Mouse (Mus musculus) left cerebral cortex, postnatal 4 days (tissue): ENCODE data around the gene Zfp131. TPM values are rescaled to one million over a fixed set of nuclear protein-coding genes. Genes with fewer than 3 reads are reported as not detected.
"Not testable (repeated sequence)": the region's sequence is repeated elsewhere in the genome, so short reads cannot be mapped to it uniquely, and the experiment has no call there.

Experiments
- DNase-seq: peaks from one replicate; pipeline ENCODE4 v3.0.0-alpha.2; 2022
- intact Hi-C: fragments of 180-260 bp; cut with DNase I; formaldehyde crosslinking; loops from one replicate; pipeline ENCODE4 v1.15.1; 2025
- total RNA-seq, 2 experiments: library from RNA; stranded (reverse); gene quantifications; 2 replicates each; pipeline ENCODE4 v1.2.3; 2021

Zfp131 gene
- total RNA-seq, result 10 to 100 TPM; 41.1 to 41.8 TPM

DNA sequence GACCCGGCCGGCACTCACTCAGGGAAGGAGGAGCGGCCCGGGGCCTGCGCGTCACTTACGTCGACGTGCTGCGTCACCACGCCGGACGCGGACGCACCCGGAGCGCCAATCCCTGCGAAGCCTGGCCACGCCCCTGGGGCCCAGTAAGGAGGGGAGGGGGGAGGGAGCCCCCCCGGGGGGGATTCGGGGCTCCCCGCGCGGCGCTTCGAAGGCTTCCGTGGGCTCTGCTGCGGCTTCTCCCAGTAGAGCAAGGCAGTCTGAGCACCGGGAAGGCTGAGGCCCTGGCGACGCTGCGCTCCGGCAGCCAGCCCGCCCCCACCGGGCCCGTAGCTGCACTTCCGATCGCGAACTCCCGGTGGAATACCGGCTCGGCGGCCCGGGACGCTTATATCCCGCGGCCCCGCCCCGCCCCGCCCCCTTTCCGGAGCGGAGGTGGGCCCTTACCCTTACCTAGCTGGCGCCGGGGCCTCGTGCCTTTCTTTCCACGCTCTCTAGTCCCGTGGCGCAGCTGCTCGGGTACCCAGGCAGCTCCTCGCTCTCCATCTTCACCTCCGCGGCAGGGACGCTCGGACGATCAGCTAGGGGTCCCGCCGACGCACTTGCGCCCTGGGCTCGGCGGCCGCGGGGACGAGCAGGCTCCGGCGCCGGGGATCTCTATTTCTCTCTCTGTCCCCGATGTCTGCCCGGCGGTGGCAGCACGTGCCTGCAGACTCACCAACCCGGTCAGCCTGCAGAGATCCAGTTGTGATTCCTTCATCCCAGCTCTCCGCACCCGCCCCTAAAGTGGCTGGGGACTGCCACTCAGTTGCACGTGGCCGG, at the start of gene Zfp131:
Gene Zfp131, minus strand, starts transcription at position 129 of the 819 bp plus-strand sequence.
- peak; percentile 96 for DNase-seq
- intact Hi-C loops, result no loop called here

DNA sequence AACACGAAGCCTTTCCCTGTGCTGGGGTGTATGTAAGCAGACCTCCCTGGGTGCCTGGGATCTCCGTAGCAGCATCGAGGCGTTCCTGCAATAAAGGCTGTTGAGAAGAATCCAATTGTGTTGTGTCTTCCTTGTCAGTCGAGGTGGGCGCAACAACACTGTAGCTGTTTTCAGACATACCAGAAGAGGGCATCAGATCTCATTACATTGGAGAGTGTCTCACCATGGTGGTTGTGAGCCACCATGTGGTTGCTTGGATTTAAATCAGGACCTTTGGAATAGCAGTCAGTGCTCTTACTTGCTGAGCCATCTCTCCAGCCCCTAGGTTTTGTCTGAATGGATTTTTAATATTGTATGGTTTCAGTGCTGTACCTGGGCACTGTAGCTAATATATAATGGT, 49.3 kb upstream of the Zfp131 start:
- intact Hi-C loops, DNase-seq: not testable (repeated sequence)

DNA sequence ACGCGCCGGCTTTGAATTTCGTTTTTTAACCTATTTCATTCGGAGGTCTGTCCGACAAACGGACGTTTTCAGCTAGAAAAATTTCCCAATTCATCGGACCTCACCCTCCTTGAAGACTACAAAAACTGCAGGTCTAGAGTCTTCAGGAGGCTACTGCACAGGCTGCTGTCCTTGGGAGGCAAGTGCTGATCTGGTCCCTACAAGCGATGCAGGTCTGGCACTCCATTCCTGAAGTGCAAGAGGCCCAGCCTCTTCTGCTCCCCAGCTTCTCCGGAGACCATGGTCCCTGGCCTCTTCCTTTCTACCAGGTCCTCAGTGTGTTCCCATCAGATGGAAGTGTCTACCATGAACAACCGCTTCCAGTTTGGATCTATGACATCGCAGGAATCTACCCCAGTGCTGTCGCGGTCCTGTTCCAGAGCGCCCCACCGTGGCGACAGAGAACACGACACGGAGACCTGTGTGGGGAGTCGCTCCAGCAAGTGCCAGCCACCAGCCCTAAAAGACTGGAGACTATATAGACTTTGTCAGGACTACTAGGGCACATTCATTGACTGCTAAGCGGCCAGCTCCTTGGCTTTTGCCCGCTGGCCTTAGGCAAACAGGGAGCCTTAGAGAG, 47.1 kb upstream of the Zfp131 start:
- intact Hi-C loops, result not testable (repeated sequence)
- DNase-seq, result peak; percentile 55

DNA sequence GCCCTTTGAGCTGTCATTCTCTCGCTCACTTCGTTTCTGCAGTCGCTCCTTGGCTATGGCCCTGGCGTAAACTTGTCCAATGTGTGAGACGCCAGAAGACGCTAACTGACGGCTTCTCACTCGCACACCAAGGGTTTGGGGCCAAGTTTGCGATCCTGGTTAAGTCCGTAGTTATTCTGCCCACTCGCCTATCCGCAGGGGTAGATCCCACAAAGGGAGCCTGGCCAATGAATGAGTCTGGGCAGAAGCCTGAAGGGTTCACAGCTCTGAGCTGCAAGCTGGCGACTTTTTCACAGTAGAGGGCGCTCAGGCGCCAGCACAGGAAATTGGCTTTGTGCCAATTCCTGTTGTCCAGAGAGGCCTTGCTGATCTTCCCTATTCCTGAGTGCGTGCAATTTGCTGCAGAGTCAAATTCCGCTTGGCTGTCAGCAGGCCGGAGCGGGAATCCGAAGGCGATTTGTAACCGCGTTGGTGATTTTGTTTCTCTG, 45.7 kb upstream of the Zfp131 start:
- intact Hi-C loops, DNase-seq: not testable (repeated sequence)

DNA sequence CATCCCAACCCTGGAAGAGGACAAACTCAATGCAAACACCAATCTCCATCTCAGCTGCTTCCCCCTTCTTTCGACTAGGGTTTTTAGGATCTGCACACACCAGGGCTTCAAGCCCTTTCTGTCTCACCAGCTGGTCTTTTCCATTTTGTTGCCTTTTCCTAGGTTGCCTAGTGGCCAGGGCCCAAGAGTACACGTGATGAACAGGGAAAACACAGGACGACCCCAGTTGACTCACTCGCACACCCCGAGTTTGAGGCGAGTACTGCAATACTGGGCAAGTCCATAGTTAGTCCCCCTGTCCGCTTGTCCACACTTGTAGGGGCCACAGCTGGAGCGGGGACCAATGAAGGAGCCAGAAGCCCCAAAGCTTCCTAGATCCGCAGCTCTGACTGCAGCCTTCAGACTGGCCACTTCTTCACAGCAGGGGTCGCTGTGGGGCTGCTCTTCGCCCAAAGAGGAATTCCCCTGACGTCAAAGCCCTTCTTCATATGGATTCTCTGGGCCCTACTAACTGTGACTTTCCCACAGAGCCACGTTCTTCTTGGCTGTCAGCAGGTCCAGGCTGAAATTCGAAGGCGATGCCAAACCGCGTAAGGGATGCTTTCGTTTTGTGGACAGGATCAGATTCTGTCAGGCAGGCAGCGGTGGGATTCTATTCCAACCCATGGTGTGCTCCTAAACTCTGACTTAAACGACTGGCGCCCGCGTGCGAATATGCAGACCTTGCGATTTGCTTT, 44.8 kb upstream of the Zfp131 start, which contains the start of gene D13Ertd608e:
Gene D13Ertd608e, plus strand, starts transcription at position 687 of the 737 bp plus-strand sequence.
- DNase-seq, result peak; percentile 38
- intact Hi-C loops, result not testable (repeated sequence)

DNA sequence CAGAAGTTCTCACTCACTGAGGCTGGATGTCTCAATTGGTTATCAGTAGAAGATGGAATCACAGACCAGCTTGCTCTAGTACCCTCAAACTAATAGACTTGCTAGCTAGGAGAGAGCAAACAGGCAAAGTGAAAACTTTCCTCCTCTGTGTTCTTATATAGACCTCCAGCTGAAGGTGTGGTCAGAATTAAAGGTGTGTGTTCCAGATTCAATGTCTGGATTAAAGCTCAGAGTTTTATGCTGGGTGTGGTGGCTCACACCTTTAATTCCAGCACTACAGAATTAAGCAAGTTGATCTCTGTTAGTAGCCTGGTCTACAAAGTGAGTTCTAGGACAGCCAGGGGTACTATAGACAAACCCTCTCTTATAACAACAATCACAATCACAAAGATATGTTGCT, 39.4 kb upstream of the Zfp131 start, which contains the start of gene AF067063:
Gene AF067063, minus strand, starts transcription at position 101 of the 400 bp plus-strand sequence.
- DNase-seq, intact Hi-C loops: not testable (repeated sequence)

DNA sequence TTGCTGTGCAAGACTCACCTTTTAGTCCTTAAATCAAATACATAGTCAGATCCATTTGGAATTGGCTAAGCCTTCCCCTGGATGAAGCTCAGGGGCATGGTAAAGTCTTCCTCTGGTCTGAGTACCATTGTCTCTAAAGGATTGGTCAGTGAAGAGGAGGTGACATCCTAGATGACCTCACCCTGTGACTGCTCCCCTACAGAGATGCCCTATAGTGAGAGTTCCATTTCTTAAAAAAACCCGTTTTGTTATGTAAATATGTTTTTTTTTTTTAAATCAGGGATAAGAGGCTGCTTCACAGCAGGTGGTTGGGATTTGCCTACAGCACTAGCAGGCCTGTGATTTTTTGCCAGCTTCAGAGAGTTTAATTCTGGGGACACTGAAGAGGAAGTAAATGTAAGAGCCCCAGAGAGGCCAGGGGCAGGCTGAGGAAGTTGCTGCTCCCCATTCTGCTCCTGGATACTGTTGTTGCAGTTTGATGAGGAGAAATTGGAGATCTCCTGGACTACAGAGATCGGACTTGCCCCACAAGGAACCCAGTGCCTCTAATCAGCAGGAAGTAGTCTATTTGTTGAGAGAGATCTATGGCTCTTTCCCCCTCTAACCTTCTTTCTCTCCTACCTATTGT, 27.0 kb upstream of the Zfp131 start:
- intact Hi-C loops, result no loop called here
- no peak for DNase-seq

DNA sequence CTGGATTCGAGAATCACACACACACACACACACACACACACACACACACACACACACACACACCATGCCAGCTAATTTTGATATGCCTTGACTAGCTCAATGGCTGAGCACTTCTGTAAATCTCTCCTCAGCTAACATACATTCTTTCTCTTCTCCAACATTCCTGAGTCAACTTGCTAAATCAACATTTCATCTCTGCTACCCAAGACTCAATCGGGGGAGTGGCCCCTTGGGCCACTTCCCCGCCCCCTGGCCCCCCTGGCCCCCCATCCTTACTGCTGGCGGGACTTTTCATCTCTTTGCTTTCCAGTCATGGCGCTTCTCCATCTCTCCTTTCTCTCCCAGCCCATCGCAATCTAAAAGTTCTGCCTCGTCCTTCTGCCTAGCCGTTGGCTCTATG, 26.1 kb upstream of the Zfp131 start:
- DNase-seq, result no peak
- intact Hi-C loops, result no loop called here

DNA sequence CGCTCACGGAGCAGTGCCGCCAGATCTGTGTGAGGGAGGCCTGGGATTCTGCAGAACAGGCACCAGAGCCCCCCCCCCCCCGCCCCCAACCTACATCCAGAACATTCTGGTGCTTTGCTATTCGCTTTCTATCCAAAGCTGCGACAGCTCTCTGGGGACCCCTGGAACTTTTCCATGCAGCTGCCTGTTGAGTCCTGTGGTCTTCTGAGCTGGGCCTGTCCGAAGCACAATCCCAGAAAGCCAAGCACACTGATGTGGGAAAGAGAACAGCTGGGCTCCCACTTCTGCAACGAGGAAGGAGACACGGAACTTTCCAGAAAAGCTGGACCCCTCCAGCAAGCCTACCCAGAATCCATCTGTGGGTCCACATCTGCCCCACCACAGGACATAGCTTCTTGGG, 19.3 kb upstream of the Zfp131 start:
- DNase-seq, result no peak
- intact Hi-C loops, result no loop called here

DNA sequence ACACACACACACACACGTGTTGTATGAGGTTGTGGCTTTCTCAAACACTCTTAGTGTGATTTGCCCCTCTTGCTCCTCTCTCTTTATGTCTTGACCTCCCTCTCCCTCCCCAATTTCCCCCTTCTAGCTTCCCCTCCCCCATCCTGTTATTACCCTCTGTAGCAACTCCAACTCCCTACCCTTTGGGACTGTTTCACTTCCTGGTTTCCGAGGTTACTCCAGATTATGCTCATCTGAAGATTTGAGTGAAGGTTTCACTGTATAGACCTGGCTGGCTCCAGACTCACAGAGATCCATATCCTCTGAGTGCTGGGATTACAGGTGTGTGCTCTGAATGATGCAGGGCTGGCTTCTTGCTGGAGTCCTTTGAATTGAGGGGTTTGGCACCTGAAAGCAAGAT, 18.2 kb upstream of the Zfp131 start:
- intact Hi-C loops, result no loop called here
- no peak for DNase-seq

DNA sequence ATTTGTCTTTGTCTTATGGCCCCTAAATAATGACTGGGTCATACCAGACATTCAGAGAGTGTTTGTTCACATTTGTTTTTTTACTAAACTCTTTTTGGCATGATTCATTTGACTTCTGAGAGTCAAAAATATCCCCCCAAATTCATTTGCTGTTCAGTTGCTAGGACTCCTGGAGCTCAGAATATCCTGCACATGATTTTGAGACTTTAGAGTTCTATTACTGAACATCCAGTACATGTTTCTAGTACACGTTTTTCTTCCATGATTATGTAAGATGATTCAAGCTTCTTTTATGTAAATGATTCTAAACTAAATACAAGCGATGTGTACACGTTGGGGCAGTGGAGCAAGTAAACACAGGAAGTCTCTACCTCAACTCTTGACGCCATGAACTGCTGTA, 7.0 kb upstream of the Zfp131 start:
- intact Hi-C loops, result no loop called here
- DNase-seq, result no peak

DNA sequence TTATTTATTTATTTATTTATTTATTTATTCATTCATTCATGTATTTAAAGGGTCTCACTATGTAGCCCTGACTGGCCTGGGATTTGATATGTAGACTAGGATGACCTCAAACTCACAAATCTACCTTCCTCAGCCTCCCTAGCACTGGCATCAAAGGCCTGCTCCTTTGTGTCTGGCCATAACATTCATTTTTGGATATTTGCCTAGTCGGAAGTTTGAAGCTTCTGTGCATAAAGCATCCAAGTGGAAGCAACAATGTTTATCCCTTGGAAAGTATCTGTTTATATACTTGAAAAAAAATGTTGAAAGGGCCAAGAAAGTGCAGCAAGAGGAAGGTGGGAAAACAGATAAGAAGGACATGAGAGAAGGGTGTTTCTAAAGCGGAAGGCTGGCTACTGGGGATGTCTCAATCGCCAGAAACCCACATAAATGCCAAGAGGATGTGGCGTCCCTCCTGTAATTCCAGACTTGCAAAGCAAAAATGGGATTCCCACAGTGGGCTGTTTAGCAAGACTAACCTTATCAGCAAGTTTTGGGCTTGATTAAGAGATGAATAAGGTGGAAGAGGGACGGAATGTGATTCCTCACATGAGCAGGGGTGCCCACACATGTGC, 2.2 kb upstream of the Zfp131 start:
- DNase-seq, result no peak
- intact Hi-C loops, result no loop called here

DNA sequence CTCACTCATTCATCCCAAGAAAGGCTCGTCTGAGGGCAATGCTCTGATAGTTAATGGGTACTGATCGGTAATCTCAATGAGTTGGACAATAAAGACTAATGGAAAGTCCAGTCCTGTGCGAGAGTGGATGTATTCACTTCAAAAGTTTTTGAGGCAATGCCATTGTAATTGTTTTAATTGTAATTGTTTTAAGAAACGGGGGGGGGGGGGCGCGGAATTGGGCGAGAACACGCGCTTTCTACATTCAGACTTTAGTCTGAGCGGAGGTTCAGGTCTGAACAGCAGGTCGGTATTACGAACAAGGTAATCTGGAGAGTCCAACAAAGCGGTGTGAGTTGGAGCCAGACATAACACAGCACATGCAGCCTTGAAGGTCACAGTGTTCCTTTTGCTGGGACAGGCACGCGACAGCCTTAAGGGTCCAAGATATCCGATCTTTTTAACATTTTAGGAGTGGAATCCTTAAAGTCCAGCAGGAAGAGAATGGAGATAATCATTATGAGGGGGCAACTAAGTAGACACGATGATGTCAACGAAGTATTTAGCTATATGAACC, 969 bp upstream of the Zfp131 start:
- no peak for DNase-seq
- intact Hi-C loops, result no loop called here

DNA sequence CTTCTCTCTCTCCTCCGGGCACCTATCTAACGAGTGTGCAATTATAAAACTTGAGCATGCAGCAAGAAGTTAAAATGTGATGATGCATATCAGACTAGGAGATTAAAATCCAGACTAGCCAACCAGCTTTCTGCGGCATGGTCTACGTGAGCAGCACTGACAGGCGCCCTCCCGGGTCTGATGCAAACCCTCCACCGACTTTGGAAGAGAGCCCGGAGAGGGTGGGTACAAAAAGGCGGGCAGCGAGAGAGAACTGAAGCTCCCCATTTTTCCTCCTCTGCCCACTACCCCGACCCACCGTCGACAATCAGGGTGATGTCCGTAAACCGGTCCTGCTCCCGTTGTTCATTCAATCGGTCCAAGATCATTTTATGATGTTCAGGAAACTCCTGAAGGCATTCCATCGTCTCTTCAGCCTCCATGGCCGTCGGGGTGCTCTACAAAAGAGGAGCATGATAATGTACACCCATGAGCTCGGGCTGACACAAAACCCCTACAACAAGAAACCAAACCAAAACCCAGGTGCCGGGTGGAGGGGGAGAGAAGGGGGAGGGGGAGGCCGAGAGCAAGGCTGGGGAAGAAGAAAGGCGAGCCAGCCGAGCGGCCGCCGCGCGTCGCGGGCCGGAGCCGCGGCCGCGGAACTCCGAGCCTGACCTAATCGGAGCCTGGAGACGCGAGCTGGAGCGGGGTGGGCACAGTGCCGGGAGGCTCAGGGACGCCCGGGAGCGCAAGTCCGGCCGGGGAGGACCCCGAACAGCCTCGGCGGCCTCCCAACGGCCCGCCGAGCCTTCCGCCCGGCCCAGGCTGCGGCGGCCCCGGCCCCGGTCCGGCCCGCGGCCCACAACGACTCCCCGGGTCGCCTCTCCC, 605 bp downstream of the Zfp131 start:
- intact Hi-C loops, result no loop called here
- peak; percentile 86 for DNase-seq

DNA sequence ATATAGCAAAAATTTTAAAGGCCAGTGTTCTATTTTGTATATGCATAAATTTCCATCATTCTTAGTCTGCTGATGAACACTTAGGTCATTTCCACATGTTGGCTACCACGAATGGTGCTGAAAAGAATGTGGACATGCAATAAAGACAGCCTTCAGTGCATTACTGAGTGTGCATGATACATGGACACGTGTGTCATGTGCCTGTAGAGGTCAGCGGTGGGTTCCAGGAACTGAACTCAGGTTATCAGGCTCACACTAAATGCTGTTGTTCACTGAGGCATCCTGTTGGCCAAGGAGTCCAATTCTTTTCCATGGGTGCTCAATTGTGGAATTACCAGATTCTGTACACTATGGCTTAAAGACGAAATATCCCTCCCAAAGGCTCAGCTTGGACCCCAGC, 7.1 kb downstream of the Zfp131 start:
- no peak for DNase-seq
- intact Hi-C loops, result no loop called here

DNA sequence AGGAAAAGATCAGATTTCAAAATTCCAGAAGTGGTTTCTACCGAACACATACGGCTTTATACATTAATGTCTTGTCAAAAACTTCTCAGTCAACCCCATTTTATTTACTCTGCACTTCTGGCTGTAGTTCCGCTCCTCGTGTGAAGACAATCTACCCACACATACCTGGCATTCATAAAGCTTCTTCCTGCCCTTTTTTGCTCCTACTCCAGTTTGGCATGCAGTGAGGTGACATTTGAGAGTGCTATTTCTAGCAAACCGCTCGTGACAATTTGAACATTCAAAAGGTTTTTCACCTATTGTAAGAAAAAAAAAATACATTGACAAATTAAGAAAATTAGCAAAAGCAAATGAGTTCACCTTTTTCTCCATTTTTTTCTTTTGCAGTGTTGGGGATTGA, 22.1 kb downstream of the Zfp131 start:
- no peak for DNase-seq
- intact Hi-C loops, result no loop called here

DNA sequence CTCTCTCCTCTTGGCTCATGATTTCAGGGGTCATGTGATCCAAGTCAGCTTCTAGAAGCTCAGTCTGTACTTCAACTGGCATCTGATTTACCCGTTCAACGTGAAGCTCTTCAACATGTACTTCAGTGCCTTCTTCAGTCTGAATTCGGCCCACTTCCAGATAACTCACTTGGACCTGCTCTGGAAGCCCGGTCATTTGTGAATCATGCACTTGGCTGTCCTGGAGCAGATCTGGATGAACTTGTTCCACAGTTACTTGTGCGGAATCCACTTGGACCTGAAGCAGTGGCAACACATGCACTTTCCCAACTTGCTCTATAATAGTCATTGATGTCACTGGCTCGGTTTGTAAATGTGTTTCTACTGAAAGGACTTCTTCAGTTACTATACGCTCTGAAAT, 24.2 kb downstream of the Zfp131 start:
- DNase-seq, result no peak
- intact Hi-C loops, result no loop called here

DNA sequence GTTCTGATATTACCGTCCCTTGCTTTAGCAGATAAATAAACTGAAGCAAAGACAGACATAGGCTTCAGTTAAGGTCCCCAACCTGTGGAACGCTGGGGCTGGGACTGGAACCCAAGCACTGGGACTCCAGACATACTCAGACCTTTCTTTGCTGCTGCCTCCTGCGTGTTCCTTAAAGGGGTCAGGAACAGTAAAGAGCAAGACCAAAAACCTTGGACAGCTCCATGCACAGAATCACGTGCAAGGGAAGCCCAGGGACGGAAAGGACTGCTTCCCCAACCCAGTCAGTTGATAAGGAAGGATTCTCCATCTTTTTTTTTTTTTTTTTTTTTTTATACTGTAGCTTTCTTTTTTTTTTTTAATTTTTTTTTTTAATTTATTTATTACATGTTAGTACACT, 33.9 kb downstream of the Zfp131 start:
- intact Hi-C loops, result no loop called here
- DNase-seq, result no peak
